Mouse (Mus musculus) intestine, embryonic 15.5 days (tissue): ENCODE measurements around the gene Pard3. TPM values are rescaled to one million over a fixed set of nuclear protein-coding genes. Genes with fewer than 3 reads are reported as not detected.
"Not testable (repeated sequence)": the region's sequence is repeated elsewhere in the genome, so short reads cannot be mapped to it uniquely, and the experiment has no call there.

Experiments used
- ATAC-seq: fragments of 200-750 bp; cut with Nextera tagmentation; 2 replicates; pipeline ENCODE4 v1.8.0; 2017; ENCODE audit warnings: moderate TSS enrichment, moderate library complexity
- H3K27ac ChIP-seq: fragments of 300-500 bp; sonication (generic); 2 replicates; pipeline ENCODE4 v1.5.1; 2015; ENCODE audit warnings: mild to moderate bottlenecking, inconsistent platforms
- H3K27me3 ChIP-seq: fragments of 300-500 bp; sonication (generic); replicated peaks from 2 replicates; pipeline ENCODE4 v1.6.1; 2015; ENCODE audit warnings: inconsistent platforms
- H3K36me3 ChIP-seq: fragments of 300-500 bp; sonication (generic); 2 replicates; pipeline ENCODE4 v1.6.1; 2015; ENCODE audit warnings: inconsistent platforms
- H3K4me1 ChIP-seq: fragments of 300-500 bp; sonication (generic); replicated peaks from 2 replicates; pipeline ENCODE4 v1.6.1; 2015; ENCODE audit warnings: inconsistent platforms
- H3K4me2 ChIP-seq: fragments of 300-500 bp; sonication (generic); replicated peaks from 2 replicates; pipeline ENCODE4 v1.6.1; 2015; ENCODE audit warnings: mild to moderate bottlenecking, inconsistent platforms
- H3K4me3 ChIP-seq: fragments of 300-500 bp; sonication (generic); replicated peaks from 2 replicates; pipeline ENCODE4 v1.5.1; 2015; ENCODE audit warnings: inconsistent platforms
- H3K9ac ChIP-seq: fragments of 300-500 bp; sonication (generic); 2 replicates; pipeline ENCODE4 v1.6.1; 2015; ENCODE audit warnings: inconsistent platforms
- H3K9me3 ChIP-seq: fragments of 300-500 bp; sonication (generic); 2 replicates; pipeline ENCODE4 v1.6.1; 2016; ENCODE audit warnings: inconsistent platforms
- WGBS: fragments of 180-500 bp; shearing (Covaris S2); methylation state at CpG from one replicate; pipeline ENCODE4 v1.1.7; 2015; 5-methylcytosine and 5-hydroxymethylcytosine counted together
- polyA plus RNA-seq: library from polyadenylated mRNA; unstranded; fragments of >200 nt; fragmentation: Nextera tagmentation; extraction: Ambion mirVana; gene quantifications from 2 replicates; pipeline ENCODE4 v1.2.1, GENCODE M21; 2015

Gene Pard3
- polyA plus RNA-seq, 1 experiment from 2014 or later, result 24.5 TPM

GRCm38 (mm10) chr8:127170372-127170771 lies 106.7 kb downstream of the Pard3 start:
- not testable (repeated sequence) for H3K4me3 ChIP-seq, H3K27me3 ChIP-seq, H3K4me2 ChIP-seq, H3K27ac ChIP-seq, ATAC-seq, H3K4me1 ChIP-seq, H3K9ac ChIP-seq, H3K36me3 ChIP-seq, H3K9me3 ChIP-seq
- 59% methylated on average over 2 of the region's 2 CpGs for WGBS

GRCm38 (mm10) chr8:127170930-127171329 lies 107.2 kb downstream of the Pard3 start:
- Histone ChIP-seq H3K27ac (no peak overlapping the region), H3K9ac (no peak overlapping the region), H3K4me1 (peaks cover 13% of the 10 kb centered on the region; the same call in 1 of the 2 replicates), H3K36me3 (no peaks in the 10 kb centered on the region), H3K4me3 (no peak overlapping the region), H3K9me3 (no peaks in the 10 kb centered on the region), H3K4me2 (no peak overlapping the region), H3K27me3 (no peaks in the 10 kb centered on the region)
- 82% methylated on average over 3 of the region's 3 CpGs for WGBS
- no peak for ATAC-seq

GRCm38 (mm10) chr8:127173483-127173882 lies 109.8 kb downstream of the Pard3 start:
- Histone ChIP-seq H3K4me3 (no peak overlapping the region), H3K9me3 (no peaks in the 10 kb centered on the region), H3K4me1 (peaks cover 13% of the 10 kb centered on the region; the same call in 1 of the 2 replicates), H3K9ac (no peak overlapping the region), H3K4me2 (no peak overlapping the region), H3K27me3 (no peaks in the 10 kb centered on the region), H3K36me3 (no peaks in the 10 kb centered on the region), H3K27ac (no peak overlapping the region)
- no peak for ATAC-seq
- whole genome bisulfite sequencing, result 82% methylated on average over 5 of the region's 5 CpGs

GRCm38 (mm10) chr8:127174411-127174810 lies 110.7 kb downstream of the Pard3 start:
- no peak for ATAC-seq
- 67% methylated on average over 6 of the region's 6 CpGs for WGBS
- Histone ChIP-seq H3K4me2 (no peak overlapping the region), H3K27ac (no peak overlapping the region), H3K4me3 (no peak overlapping the region), H3K27me3 (no peaks in the 10 kb centered on the region), H3K36me3 (no peaks in the 10 kb centered on the region), H3K9ac (no peak overlapping the region), H3K4me1 (peaks cover 13% of the 10 kb centered on the region; the same call in 1 of the 2 replicates), H3K9me3 (no peaks in the 10 kb centered on the region)

- peaks cover 13% of the 10 kb centered on the region; the same call in 1 of the 2 replicates for H3K4me1 ChIP-seq
- no peaks in the 10 kb centered on the region for H3K27me3 ChIP-seq
- 42% methylated on average over 6 of the region's 6 CpGs for WGBS
- H3K4me3 ChIP-seq, result no peak overlapping the region
- H3K4me2 ChIP-seq, result no peak overlapping the region
- H3K36me3 ChIP-seq, result no peaks in the 10 kb centered on the region
- peak; percentile 57; the same call in 1 of the 2 replicates for ATAC-seq
- H3K27ac ChIP-seq, result no peak overlapping the region
- no peaks in the 10 kb centered on the region for H3K9me3 ChIP-seq
- no peak overlapping the region for H3K9ac ChIP-seq
These were observed 111.6 kb downstream of the Pard3 start for GRCm38 (mm10) chr8:127175160-127175836.

- no peak overlapping the region for H3K4me2 ChIP-seq
- H3K27ac ChIP-seq, result no peak overlapping the region
- no peak overlapping the region for H3K4me3 ChIP-seq
- no peaks in the 10 kb centered on the region for H3K9me3 ChIP-seq
- WGBS, result 44% methylated on average over 4 of the region's 4 CpGs
- ATAC-seq, result peak; percentile 56; the same call in 1 of the 2 replicates
- H3K36me3 ChIP-seq, result no peaks in the 10 kb centered on the region
- peaks cover 23% of the 10 kb centered on the region for H3K4me1 ChIP-seq
- H3K27me3 ChIP-seq, result no peaks in the 10 kb centered on the region
- no peak overlapping the region for H3K9ac ChIP-seq
These were observed 114.9 kb downstream of the Pard3 start for GRCm38 (mm10) chr8:127178634-127179033.

GRCm38 (mm10) chr8:127181246-127181645 lies 117.6 kb downstream of the Pard3 start:
- H3K9ac ChIP-seq, result no peak overlapping the region
- WGBS, result 85% methylated on average over 3 of the region's 3 CpGs
- H3K9me3 ChIP-seq, result no peaks in the 10 kb centered on the region
- no peak overlapping the region for H3K4me3 ChIP-seq
- H3K4me1 ChIP-seq, result peaks cover 23% of the 10 kb centered on the region
- H3K27ac ChIP-seq, result no peak overlapping the region
- no peaks in the 10 kb centered on the region for H3K36me3 ChIP-seq
- no peak for ATAC-seq
- no peak overlapping the region for H3K4me2 ChIP-seq
- H3K27me3 ChIP-seq, result no peaks in the 10 kb centered on the region

GRCm38 (mm10) chr8:127182065-127182464 lies 118.4 kb downstream of the Pard3 start:
- H3K9ac ChIP-seq, result no peak overlapping the region
- H3K36me3 ChIP-seq, result no peaks in the 10 kb centered on the region
- H3K27me3 ChIP-seq, result no peaks in the 10 kb centered on the region
- 72% methylated on average over 3 of the region's 3 CpGs for WGBS
- no peak for ATAC-seq
- H3K27ac ChIP-seq, result no peak overlapping the region
- no peak overlapping the region for H3K4me3 ChIP-seq
- H3K4me1 ChIP-seq, result peaks cover 23% of the 10 kb centered on the region
- H3K4me2 ChIP-seq, result no peak overlapping the region
- no peaks in the 10 kb centered on the region for H3K9me3 ChIP-seq

GRCm38 (mm10) chr8:127183533-127183932 lies 119.8 kb downstream of the Pard3 start:
- peaks cover 23% of the 10 kb centered on the region for H3K4me1 ChIP-seq
- H3K4me3 ChIP-seq, result no peak overlapping the region
- H3K36me3 ChIP-seq, result no peaks in the 10 kb centered on the region
- no peak overlapping the region for H3K4me2 ChIP-seq
- H3K9me3 ChIP-seq, result no peaks in the 10 kb centered on the region
- 0 out of 2 replicates have a peak, but pooled peaks have one; percentile 9 for ATAC-seq
- H3K27ac ChIP-seq, result no peak overlapping the region
- 34% methylated on average over 2 of the region's 2 CpGs for WGBS
- H3K27me3 ChIP-seq, result no peaks in the 10 kb centered on the region
- H3K9ac ChIP-seq, result no peak overlapping the region

- H3K27ac ChIP-seq, result no peak overlapping the region
- 14% methylated on average over 4 of the region's 4 CpGs for WGBS
- no peaks in the 10 kb centered on the region for H3K9me3 ChIP-seq
These were observed 120.3 kb downstream of the Pard3 start for GRCm38 (mm10) chr8:127184025-127184424.

GRCm38 (mm10) chr8:127185897-127186296 lies 122.2 kb downstream of the Pard3 start:
- H3K4me2 ChIP-seq, result no peak overlapping the region
- WGBS, result 57% methylated on average over 7 of the region's 7 CpGs

More at GRCm38 (mm10) chr8:127184025-127184424, 120.3 kb downstream of the Pard3 start:
- no peaks in the 10 kb centered on the region for H3K36me3 ChIP-seq
- no peak overlapping the region for H3K4me3 ChIP-seq
- peaks cover 23% of the 10 kb centered on the region for H3K4me1 ChIP-seq
- no peaks in the 10 kb centered on the region for H3K27me3 ChIP-seq
- ATAC-seq, result peak; percentile 77
- H3K9ac ChIP-seq, result no peak overlapping the region
- 0 out of 2 replicates have a peak overlapping the region, but pooled peaks have one; percentile 2 for H3K4me2 ChIP-seq

GRCm38 (mm10) chr8:127188671-127189070 lies 125.0 kb downstream of the Pard3 start:
- Histone ChIP-seq H3K9ac (no peak overlapping the region), H3K4me2 (no peak overlapping the region), H3K4me1 (peaks cover 20% of the 10 kb centered on the region), H3K27me3 (no peaks in the 10 kb centered on the region), H3K9me3 (no peaks in the 10 kb centered on the region), H3K36me3 (no peaks in the 10 kb centered on the region), H3K4me3 (no peak overlapping the region), H3K27ac (no peak overlapping the region)
- ATAC-seq, result no peak

More at GRCm38 (mm10) chr8:127185897-127186296, 122.2 kb downstream of the Pard3 start:
- Histone ChIP-seq H3K4me3 (no peak overlapping the region), H3K9ac (no peak overlapping the region), H3K9me3 (no peaks in the 10 kb centered on the region), H3K27ac (no peak overlapping the region), H3K27me3 (no peaks in the 10 kb centered on the region), H3K36me3 (no peaks in the 10 kb centered on the region), H3K4me1 (peaks cover 31% of the 10 kb centered on the region)
- no peak for ATAC-seq

- Histone ChIP-seq H3K36me3 (no peaks in the 10 kb centered on the region), H3K4me1 (peaks cover 16% of the 10 kb centered on the region), H3K9me3 (no peaks in the 10 kb centered on the region), H3K27me3 (no peaks in the 10 kb centered on the region), H3K4me3 (no peak overlapping the region), H3K27ac (no peak overlapping the region), H3K9ac (no peak overlapping the region), H3K4me2 (no peak overlapping the region)
- ATAC-seq, result no peak
- 35% methylated on average over 7 of the region's 7 CpGs for WGBS
These were observed 126.7 kb downstream of the Pard3 start for GRCm38 (mm10) chr8:127190350-127190749.
